Mouse (Mus musculus) heart, embryonic 16.5 days (tissue): ENCODE results near the gene Nkain2. TPM values are rescaled to one million over a fixed set of nuclear protein-coding genes. Genes with fewer than 3 reads are reported as not detected.

Experiments used
- ATAC-seq: fragments of 200-750 bp; cut with Nextera tagmentation; replicated peaks from 2 replicates; pipeline ENCODE4 v1.8.0; 2017; ENCODE audit warnings: moderate number of reproducible peaks; ENCODE audit not compliant: insufficient read depth, low FRiP score; ENCODE audit errors: extremely low read depth
- H3K27ac ChIP-seq: fragments of 300-500 bp; sonication (generic); 2 replicates; pipeline ENCODE4 v1.5.1; 2014; ENCODE audit warnings: mild to moderate bottlenecking, low read length, control low read depth, moderate library complexity
- H3K27me3 ChIP-seq: fragments of 300-500 bp; sonication (generic); 2 replicates; pipeline ENCODE4 v1.6.1; 2014; ENCODE audit warnings: low read length, mixed read lengths; ENCODE audit not compliant: control insufficient read depth, insufficient read depth
- H3K36me3 ChIP-seq: fragments of 300-500 bp; sonication (generic); 2 replicates; pipeline ENCODE4 v1.6.1; 2014; ENCODE audit not compliant: control insufficient read depth, insufficient read depth
- H3K4me1 ChIP-seq: fragments of 300-500 bp; sonication (generic); 2 replicates; pipeline ENCODE4 v1.6.1; 2014; ENCODE audit warnings: low read length, mixed read lengths; ENCODE audit not compliant: control insufficient read depth, insufficient read depth
- H3K4me2 ChIP-seq: fragments of 300-500 bp; sonication (generic); 2 replicates; pipeline ENCODE4 v1.6.1; 2014; ENCODE audit warnings: low read depth, mild to moderate bottlenecking, control low read depth, low read length
- H3K4me3 ChIP-seq: fragments of 300-500 bp; sonication (generic); 2 replicates; pipeline ENCODE4 v1.5.1; 2014; ENCODE audit warnings: mild to moderate bottlenecking, control low read depth, low read length
- H3K9ac ChIP-seq: fragments of 300-500 bp; sonication (generic); 2 replicates; pipeline ENCODE4 v1.6.1; 2014; ENCODE audit warnings: low read length, control low read depth
- H3K9me3 ChIP-seq: fragments of 300-500 bp; sonication (generic); replicated peaks from 2 replicates; pipeline ENCODE4 v1.6.1; 2016; ENCODE audit warnings: low read length; ENCODE audit not compliant: control insufficient read depth
- WGBS: fragments of 180-500 bp; shearing (Covaris S2); extraction: QIAGEN DNeasy Blood & Tissue Kit; methylation state at CpG from one replicate; pipeline ENCODE4 v1.1.7; 2014; 5-methylcytosine and 5-hydroxymethylcytosine counted together
- polyA plus RNA-seq: library from polyadenylated mRNA; unstranded; fragments of >200 nt; fragmentation: Nextera tagmentation; extraction: Ambion mirVana; gene quantifications from 2 replicates; pipeline ENCODE4 v1.2.1, GENCODE M21; 2015

Gene Nkain2
- polyA plus RNA-seq, 1 experiment from 2014 or later = 0.49 TPM

GRCm38 (mm10) chr10:32052546-32053295, 837.5 kb downstream of the Nkain2 start:
- H3K9ac ChIP-seq = no peak overlapping the region
- no peak overlapping the region for H3K4me2 ChIP-seq
- no peaks in the 10 kb centered on the region for H3K4me1 ChIP-seq
- no peak overlapping the region for H3K27ac ChIP-seq
- H3K36me3 ChIP-seq = no peaks in the 10 kb centered on the region
- no peaks in the 10 kb centered on the region for H3K27me3 ChIP-seq
- H3K9me3 ChIP-seq = no peaks in the 10 kb centered on the region
- ATAC-seq = no peak
- H3K4me3 ChIP-seq = no peak overlapping the region
- 68% methylated on average over 5 of the region's 5 CpGs for WGBS

GRCm38 (mm10) chr10:32052045-32052444, 838.2 kb downstream of the Nkain2 start:
- ATAC-seq = no peak
- 48% methylated on average over 6 of the region's 6 CpGs for WGBS
- H3K4me2 ChIP-seq = no peak overlapping the region
- H3K9me3 ChIP-seq = no peaks in the 10 kb centered on the region
- H3K27me3 ChIP-seq = no peaks in the 10 kb centered on the region
- H3K4me3 ChIP-seq = no peak overlapping the region
- no peak overlapping the region for H3K9ac ChIP-seq
- no peaks in the 10 kb centered on the region for H3K36me3 ChIP-seq
- no peak overlapping the region for H3K27ac ChIP-seq
- no peaks in the 10 kb centered on the region for H3K4me1 ChIP-seq

- Histone ChIP-seq H3K27me3 (no peaks in the 10 kb centered on the region), H3K4me1 (no peaks in the 10 kb centered on the region), H3K4me2 (no peak overlapping the region), H3K9ac (no peak overlapping the region), H3K4me3 (no peak overlapping the region), H3K9me3 (no peaks in the 10 kb centered on the region), H3K36me3 (no peaks in the 10 kb centered on the region), H3K27ac (no peak overlapping the region)
- WGBS = 16% methylated on average over 1 of the region's 1 CpGs
- ATAC-seq = no peak
These were observed 860.3 kb downstream of the Nkain2 start for GRCm38 (mm10) chr10:32029996-32030395.

- ATAC-seq = no peak
- WGBS = 65% methylated on average over 1 of the region's 1 CpGs
These were observed 871.9 kb downstream of the Nkain2 start for GRCm38 (mm10) chr10:32018385-32018784.

GRCm38 (mm10) chr10:32001216-32001753, 889.0 kb downstream of the Nkain2 start:
- no peaks in the 10 kb centered on the region for H3K9me3 ChIP-seq
- H3K4me1 ChIP-seq = no peaks in the 10 kb centered on the region
- no peak overlapping the region for H3K4me2 ChIP-seq
- H3K9ac ChIP-seq = no peak overlapping the region
- H3K27me3 ChIP-seq = no peaks in the 10 kb centered on the region
- ATAC-seq = no peak
- no peak overlapping the region for H3K27ac ChIP-seq
- WGBS = 95% methylated on average over 1 of the region's 1 CpGs
- H3K36me3 ChIP-seq = no peaks in the 10 kb centered on the region
- no peak overlapping the region for H3K4me3 ChIP-seq

More at GRCm38 (mm10) chr10:32018385-32018784, 871.9 kb downstream of the Nkain2 start:
- no peaks in the 10 kb centered on the region for H3K36me3 ChIP-seq
- no peaks in the 10 kb centered on the region for H3K27me3 ChIP-seq
- H3K4me2 ChIP-seq = no peak overlapping the region
- H3K9ac ChIP-seq = no peak overlapping the region
- no peaks in the 10 kb centered on the region for H3K9me3 ChIP-seq
- no peaks in the 10 kb centered on the region for H3K4me1 ChIP-seq
- no peak overlapping the region for H3K27ac ChIP-seq
- H3K4me3 ChIP-seq = no peak overlapping the region

GRCm38 (mm10) chr10:31993205-31993604, 897.1 kb downstream of the Nkain2 start:
- H3K36me3 ChIP-seq = no peaks in the 10 kb centered on the region
- H3K27ac ChIP-seq = no peak overlapping the region
- no peak for ATAC-seq
- no peak overlapping the region for H3K4me2 ChIP-seq
- H3K9ac ChIP-seq = no peak overlapping the region
- H3K27me3 ChIP-seq = no peaks in the 10 kb centered on the region
- H3K4me3 ChIP-seq = no peak overlapping the region
- WGBS = 50% methylated on average over 1 of the region's 1 CpGs
- H3K9me3 ChIP-seq = no peaks in the 10 kb centered on the region
- H3K4me1 ChIP-seq = no peaks in the 10 kb centered on the region

- ATAC-seq = no peak
These were observed 911.9 kb downstream of the Nkain2 start for GRCm38 (mm10) chr10:31978387-31978786.

GRCm38 (mm10) chr10:31947178-31947726, 943.0 kb downstream of the Nkain2 start:
- H3K27me3 ChIP-seq = no peaks in the 10 kb centered on the region
- 82% methylated on average over 2 of the region's 2 CpGs for WGBS
- ATAC-seq = no peak

More at GRCm38 (mm10) chr10:31978387-31978786, 911.9 kb downstream of the Nkain2 start:
- Histone ChIP-seq H3K9ac (no peak overlapping the region), H3K27ac (no peak overlapping the region), H3K36me3 (no peaks in the 10 kb centered on the region), H3K4me3 (no peak overlapping the region), H3K4me2 (no peak overlapping the region), H3K27me3 (no peaks in the 10 kb centered on the region), H3K9me3 (no peaks in the 10 kb centered on the region), H3K4me1 (no peaks in the 10 kb centered on the region)

GRCm38 (mm10) chr10:31931961-31932360, 958.3 kb downstream of the Nkain2 start:
- Histone ChIP-seq H3K27ac (no peak overlapping the region), H3K36me3 (no peaks in the 10 kb centered on the region), H3K4me1 (no peaks in the 10 kb centered on the region), H3K4me3 (no peak overlapping the region), H3K27me3 (no peaks in the 10 kb centered on the region), H3K9me3 (no peaks in the 10 kb centered on the region), H3K4me2 (no peak overlapping the region), H3K9ac (no peak overlapping the region)
- no peak for ATAC-seq
- WGBS = 85% methylated on average over 2 of the region's 2 CpGs

More at GRCm38 (mm10) chr10:31947178-31947726, 943.0 kb downstream of the Nkain2 start:
- H3K4me2 ChIP-seq = no peak overlapping the region
- no peak overlapping the region for H3K27ac ChIP-seq
- H3K36me3 ChIP-seq = no peaks in the 10 kb centered on the region
- no peak overlapping the region for H3K9ac ChIP-seq
- H3K9me3 ChIP-seq = no peaks in the 10 kb centered on the region
- no peaks in the 10 kb centered on the region for H3K4me1 ChIP-seq
- no peak overlapping the region for H3K4me3 ChIP-seq
